Mouse (Mus musculus) bone marrow, adult 2 months (tissue): ENCODE data around the gene Snx6.

Source experiments
- CTCF ChIP-seq: fragments of 200-500 bp; IDR thresholded peaks from 2 replicates; pipeline ENCODE4 v1.5.1; 2011; ENCODE audit warnings: low read length, control low read depth; ENCODE audit not compliant: control insufficient read depth, insufficient read depth
- POLR2A ChIP-seq: fragments of 200-500 bp; IDR thresholded peaks from 2 replicates; pipeline ENCODE4 v1.6.1; 2011; ENCODE audit warnings: low read depth, mild to moderate bottlenecking, control low read depth, low read length, borderline replicate concordance; ENCODE audit not compliant: control insufficient read depth

GRCm38 (mm10) chr12:54760676-54761075 is 34.8 kb downstream of the Snx6 start:
- TF ChIP-seq CTCF (no peak), POLR2A (no peak)
